Mouse (Mus musculus): ENCODE measurements at regions not wholly inside any gene's neighbourhood (a gene's known extent, or its start where the extent isn't known, plus 50 kb on each side); places are given as distances from the start of the nearest gene placed in this dataset.

DNA sequence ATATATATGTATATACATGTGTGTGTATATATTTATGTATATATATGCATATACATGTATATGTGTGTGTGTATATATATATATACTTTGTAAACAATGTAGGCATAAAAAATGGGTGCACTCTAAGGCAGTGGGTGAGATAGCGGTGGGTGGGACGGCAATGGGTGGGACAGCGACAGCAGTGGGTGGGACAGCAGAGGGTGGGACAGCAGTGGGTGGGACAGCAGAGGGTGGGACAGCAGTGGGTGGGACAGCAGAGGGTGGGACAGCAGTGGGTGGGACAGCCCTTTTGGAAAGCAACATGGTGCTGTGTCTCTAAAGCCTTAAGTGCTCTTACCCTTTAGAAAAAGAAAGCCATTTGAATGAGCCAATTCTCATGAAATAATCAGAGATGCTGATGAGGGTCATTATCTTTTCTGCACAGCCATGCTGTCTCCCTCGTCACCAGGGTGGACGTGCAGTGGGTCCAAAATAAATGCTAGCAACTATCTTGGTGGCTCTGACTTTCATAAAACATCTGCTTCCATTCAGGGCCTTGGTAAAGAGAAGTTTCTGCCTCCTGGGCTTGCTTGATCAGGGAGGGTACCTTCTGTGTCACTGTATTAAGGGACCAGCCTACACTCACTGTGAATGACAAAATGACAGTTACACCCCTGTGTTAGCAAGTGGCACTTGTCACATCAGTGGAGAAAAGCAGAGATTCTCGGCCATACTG lies 119.3 kb upstream of the Slc44a1 start:
- no peak for DNase-seq (ENCODE audit: low spot score)

- DNase-seq (ENCODE audit: low spot score) = no peak
These were observed 121.2 kb upstream of the Slc44a1 start for GRCm38 (mm10) chr4:53319051-53319450.

DNA sequence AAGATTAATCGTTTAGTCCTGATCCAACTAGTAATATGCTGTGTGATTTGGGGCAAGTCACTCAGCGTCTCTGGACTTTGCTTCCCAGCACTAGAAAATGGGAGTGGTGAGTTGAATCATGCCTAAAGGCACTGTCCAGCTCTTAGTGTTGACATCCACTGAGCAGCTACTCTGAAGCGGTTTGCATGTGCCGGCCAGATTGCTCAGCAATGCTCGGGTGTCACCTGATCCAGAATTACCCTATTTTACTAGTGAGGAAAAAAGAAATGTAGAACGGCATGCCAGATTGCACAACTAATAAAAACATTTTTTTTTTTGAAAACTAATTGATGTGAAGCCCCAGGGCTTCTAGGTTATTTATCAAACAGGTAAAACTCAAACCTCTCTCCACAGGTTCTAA lies 122.0 kb upstream of the Slc44a1 start:
- DNase-seq (ENCODE audit: low spot score) = no peak

DNA sequence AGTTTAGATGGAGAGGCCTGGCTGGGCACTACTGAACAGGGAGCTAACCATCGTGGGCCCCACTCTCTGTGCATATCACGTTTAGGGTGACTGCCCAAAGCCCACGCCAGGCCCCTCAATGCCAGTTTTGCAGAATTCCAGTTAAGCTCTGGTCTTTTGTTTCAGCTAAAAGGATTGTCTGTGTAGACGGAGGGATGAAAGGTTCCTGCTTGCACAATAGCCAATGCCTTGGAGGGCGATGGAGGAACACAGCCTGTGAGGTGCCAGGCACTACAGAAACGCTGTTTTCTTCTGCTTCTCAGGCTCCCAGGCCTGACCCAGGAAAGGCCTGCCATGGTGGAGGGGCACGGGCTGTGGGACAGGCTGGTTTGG lies 122.8 kb upstream of the Slc44a1 start:
- DNase-seq (ENCODE audit: low spot score) = no peak

DNA sequence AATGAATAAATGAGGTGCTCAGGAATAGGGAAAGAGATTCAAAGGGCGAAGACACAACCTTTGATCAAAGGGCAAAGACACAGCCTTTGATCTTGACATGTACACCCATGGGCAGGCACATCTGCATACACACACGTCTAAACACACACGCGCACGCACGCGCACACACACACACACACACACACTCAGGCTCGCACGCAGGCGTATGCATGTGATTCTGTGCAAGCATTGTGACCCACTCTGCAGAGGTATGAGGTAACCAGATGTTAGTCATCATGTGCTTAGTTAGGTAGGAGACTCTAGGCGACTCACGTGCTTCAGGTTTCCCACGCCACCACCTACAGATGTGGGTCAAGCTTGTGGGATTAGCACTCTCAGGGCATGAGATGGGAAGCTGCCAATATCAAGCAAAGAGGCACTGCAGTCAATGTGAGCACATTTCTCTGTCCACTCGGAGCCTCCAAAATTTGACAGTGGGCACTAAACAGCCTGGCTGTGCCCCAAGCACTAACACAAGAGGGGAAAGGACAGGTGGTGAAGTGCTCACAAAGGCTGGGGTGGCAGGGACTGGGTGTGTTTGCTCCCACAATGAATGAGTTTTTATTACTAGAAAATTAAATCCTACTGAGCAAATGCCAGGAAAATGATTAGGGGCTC lies 123.3 kb upstream of the Slc44a1 start:
- no peak for DNase-seq (ENCODE audit: low spot score)

DNA sequence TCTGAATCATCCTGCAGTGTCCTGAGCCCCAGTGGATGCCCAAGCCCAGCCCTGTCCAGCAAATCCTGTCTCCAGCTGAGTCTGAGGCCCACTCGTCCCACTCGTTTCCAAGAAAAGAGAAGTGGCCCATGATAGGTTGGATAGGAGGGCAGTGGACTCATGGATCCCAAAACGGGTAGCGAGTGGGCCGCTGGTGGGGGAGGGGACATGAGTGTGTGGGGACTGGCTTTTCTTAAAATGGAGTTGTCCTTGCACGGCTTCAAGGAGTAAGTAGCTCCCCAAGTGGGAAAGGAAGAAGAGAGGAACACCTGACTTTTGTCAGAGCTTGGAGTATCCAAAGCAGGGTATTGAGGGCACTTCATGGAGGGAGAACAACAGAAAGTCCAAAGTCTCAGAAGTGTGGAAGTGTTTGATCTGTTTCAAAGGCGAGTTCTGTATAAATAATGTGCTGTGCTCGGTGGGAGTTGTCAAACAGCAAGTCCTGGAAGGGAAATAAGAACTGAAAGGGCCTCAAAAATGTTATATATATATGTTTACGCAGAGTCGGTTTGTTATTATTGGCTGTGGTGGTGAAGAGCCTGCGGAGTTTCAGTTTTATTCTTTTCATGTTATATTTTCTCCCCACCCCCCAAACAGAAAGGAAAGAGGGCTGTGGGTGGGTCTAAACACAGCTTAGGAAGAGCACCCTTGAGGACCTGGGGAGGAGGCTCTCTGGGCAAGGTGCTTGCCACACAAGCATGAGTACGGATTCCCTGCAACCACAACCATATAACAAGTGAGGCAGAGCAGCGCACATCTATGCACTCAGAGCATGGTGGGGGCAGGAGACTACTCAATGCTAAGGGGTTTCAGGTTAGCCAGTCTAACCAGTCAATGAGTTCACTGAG lies 124.1 kb upstream of the Slc44a1 start:
- DNase-seq (ENCODE audit: low spot score) = no peak

- no peak for DNase-seq (ENCODE audit: low spot score)
These were observed 124.9 kb upstream of the Slc44a1 start for GRCm38 (mm10) chr4:53315121-53315875.

DNA sequence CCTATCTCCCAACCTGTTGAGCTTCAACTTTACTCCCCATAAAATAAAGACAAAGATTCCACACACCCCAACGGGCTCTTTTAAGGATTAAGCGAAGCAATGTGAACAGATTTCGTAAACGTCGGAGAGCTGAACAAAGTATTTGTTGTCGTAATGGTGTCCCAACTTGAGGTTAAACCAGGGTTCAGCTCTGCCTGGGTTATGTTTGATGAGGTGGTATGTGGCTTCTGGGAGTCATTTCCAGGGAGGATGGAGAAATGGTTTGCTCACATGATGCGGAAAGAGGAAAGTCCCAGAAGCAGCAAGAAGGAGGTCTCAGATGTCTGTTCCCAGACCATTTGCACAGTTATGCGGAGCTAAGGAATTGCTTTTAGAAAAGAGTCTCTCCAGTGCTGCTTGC lies 126.1 kb upstream of the Slc44a1 start:
- no peak for DNase-seq (ENCODE audit: low spot score)

- no peak for DNase-seq (ENCODE audit: low spot score)
These were observed 133.1 kb upstream of the Slc44a1 start for GRCm38 (mm10) chr4:53307121-53307520.

DNA sequence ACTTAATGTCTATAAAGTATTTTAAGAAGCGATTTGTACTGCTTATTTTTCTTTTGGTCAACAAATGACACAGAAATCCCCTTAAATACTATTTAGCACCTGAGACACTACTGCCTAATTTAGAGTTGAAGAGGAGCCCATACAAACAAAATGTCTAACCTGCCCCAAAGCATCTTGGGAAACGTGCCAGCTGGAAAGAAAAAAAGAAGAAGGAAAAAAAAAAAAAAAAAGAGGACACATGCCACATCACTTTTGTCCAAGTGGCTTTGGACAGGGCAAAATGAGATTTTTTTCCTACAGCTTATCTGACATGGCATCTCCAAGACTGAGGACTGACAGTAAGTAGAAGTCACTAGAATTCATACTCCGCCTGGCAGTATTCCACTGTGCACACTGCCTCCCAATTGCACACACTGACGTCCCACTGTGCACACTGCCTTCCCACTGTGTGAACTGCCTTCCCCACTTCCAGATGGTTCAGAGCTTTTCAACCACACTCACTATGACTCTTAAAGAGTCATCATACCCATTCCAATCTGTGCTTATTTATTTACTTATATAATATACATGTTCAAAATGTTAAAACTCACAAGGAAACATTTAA lies 135.3 kb upstream of the Slc44a1 start:
- no peak for DNase-seq (ENCODE audit: low spot score)

DNA sequence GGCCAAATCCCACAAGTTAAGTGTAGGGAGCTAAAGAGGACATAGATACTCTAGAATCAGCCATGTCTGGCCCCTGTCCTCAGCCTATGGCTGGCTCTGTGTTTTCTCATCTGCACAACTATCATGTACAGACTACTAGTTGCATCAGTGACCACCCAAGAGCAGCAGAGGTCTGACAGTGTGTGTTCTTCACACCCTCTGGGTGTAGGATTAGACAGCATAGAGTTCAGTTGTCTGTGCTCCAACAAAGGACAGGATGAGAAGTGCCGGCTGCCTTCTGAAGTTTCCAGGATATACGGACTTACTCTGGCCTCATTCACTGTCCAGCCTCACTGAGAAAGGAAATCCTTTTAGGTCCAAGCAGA lies 135.9 kb upstream of the Slc44a1 start:
- no peak for DNase-seq (ENCODE audit: low spot score)

- DNase-seq (ENCODE audit: low spot score) = no peak
These were observed 136.5 kb upstream of the Slc44a1 start for GRCm38 (mm10) chr4:53303621-53304289.

- DNase-seq (ENCODE audit: low spot score) = no peak
These were observed 138.3 kb upstream of the Abca1 start for GRCm38 (mm10) chr4:53297975-53298374.

DNA sequence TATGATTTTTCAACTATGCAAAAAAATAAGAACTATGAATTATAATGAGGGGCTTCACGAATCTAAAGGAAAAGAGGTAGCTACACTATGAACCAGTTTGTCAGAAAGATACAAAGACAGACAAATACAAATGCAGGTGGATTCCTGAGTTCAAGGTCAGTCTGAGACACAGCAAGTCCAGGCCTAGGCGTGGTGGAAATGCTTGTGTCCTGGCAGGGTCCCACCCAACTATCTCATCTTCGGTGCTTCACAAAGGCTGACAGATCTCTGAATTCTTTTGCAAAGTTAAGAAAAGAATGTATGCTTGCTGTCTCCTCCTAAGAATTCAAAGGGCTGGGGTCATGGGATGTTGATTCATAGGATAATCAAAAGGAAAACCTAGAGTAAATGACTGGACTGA lies 132.9 kb upstream of the Abca1 start:
- DNase-seq (ENCODE audit: low spot score) = no peak

GRCm38 (mm10) chr4:53277741-53278525 lies 118.2 kb upstream of the Abca1 start:
- no peak for DNase-seq (ENCODE audit: low spot score)

DNA sequence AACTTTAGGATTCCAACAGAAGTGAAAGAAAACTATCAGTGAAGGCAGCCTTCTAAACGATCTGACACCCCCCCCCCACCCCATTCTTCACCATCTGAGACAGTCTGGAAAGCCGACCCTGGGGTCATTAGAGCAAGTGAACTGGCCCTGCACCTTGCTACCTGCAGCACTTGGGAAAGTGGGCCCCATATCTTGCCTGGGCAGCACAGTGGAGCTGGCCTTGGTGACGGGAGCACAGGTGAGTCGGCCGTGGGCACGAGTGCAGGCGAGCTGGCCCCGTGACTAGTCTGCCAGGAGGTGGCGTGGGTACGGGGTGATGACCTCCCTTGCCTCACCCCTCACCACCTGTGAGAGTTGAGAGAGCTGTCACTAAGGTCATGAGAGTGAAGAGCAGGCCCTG lies 110.7 kb upstream of the Abca1 start:
- DNase-seq (ENCODE audit: low spot score) = no peak

- DNase-seq (ENCODE audit: low spot score) = peak; percentile 23
These were observed 110.3 kb upstream of the Abca1 start for GRCm38 (mm10) chr4:53269999-53270398.

- no peak for DNase-seq (ENCODE audit: low spot score)
These were observed 109.7 kb upstream of the Abca1 start for GRCm38 (mm10) chr4:53269251-53269842.

- peak; percentile 30 for DNase-seq (ENCODE audit: low spot score)
These were observed 105.2 kb upstream of the Abca1 start for GRCm38 (mm10) chr4:53264901-53265300.

DNA sequence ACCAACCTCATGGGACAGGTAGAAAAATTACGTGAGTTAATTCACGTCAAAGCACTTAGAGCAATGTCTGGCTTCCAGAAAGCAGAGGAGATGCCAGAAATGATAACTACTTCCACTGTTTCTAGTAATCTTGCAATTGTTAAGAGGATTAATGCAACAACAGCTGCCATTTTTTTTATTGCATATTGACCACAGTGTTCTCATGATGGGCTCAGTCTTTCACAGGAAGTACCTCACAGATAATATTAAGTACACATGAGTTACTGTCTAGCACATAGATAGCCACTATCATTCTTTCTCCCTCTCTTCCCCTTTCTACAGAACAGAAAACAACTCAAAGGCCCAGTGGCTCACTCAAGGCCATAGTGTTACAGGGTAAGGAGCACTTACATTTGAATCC lies 104.8 kb upstream of the Abca1 start:
- no peak for DNase-seq (ENCODE audit: low spot score)
